Mouse (Mus musculus) macrophage (primary cell): ENCODE results near the gene Slc6a12. TPM values are rescaled to one million over a fixed set of nuclear protein-coding genes. Genes with fewer than 3 reads are reported as not detected.
"Not testable (repeated sequence)": the region's sequence is repeated elsewhere in the genome, so short reads cannot be mapped to it uniquely, and the experiment has no call there.

Experiments
- H3K27ac ChIP-seq: fragments of 350-480 bp; formaldehyde crosslinking; 2 replicates; pipeline ENCODE4 v1.9.0; 2021
- H3K36me3 ChIP-seq: fragments of 350-480 bp; formaldehyde crosslinking; 2 replicates; pipeline ENCODE4 v1.9.0; 2021; ENCODE audit errors: inconsistent target
- H3K4me3 ChIP-seq: fragments of 350-480 bp; formaldehyde crosslinking; 2 replicates; pipeline ENCODE4 v1.9.0; 2021; ENCODE audit errors: inconsistent target
- H3K79me2 ChIP-seq: fragments of 350-480 bp; formaldehyde crosslinking; 2 replicates; pipeline ENCODE4 v1.9.0; 2021; ENCODE audit errors: inconsistent target
- WGBS: methylation state at CpG from one replicate; pipeline ENCODE4 v1.1.7; 2026; ENCODE audit warnings: inconsistent platforms; ENCODE audit not compliant: missing documents; 5-methylcytosine and 5-hydroxymethylcytosine counted together
- polyA plus RNA-seq: library from polyadenylated mRNA; stranded (reverse); fragments of 250-400 nt; gene quantifications from 3 replicates; pipeline ENCODE4 v1.2.4, GENCODE M21; 2018; ENCODE audit warnings: inconsistent platforms

The Slc6a12 gene
- polyA plus RNA-seq, 1 experiment from 2014 or later, result not detected

- H3K27ac ChIP-seq, H3K4me3 ChIP-seq, H3K36me3 ChIP-seq, H3K79me2 ChIP-seq: not testable (repeated sequence)
- 12% methylated on average over 2 of the region's 2 CpGs for WGBS
These were observed 23.7 kb downstream of the Slc6a12 start for GRCm38 (mm10) chr6:121366537-121366936.

GRCm38 (mm10) chr6:121367099-121367498 lies 24.2 kb downstream of the Slc6a12 start:
- H3K36me3 ChIP-seq, result no peaks in the 10 kb centered on the region
- whole genome bisulfite sequencing, result 94% methylated on average over 3 of the region's 3 CpGs
- no peak overlapping the region for H3K27ac ChIP-seq
- H3K79me2 ChIP-seq, result no peaks in the 10 kb centered on the region
- H3K4me3 ChIP-seq, result no peak overlapping the region

DNA sequence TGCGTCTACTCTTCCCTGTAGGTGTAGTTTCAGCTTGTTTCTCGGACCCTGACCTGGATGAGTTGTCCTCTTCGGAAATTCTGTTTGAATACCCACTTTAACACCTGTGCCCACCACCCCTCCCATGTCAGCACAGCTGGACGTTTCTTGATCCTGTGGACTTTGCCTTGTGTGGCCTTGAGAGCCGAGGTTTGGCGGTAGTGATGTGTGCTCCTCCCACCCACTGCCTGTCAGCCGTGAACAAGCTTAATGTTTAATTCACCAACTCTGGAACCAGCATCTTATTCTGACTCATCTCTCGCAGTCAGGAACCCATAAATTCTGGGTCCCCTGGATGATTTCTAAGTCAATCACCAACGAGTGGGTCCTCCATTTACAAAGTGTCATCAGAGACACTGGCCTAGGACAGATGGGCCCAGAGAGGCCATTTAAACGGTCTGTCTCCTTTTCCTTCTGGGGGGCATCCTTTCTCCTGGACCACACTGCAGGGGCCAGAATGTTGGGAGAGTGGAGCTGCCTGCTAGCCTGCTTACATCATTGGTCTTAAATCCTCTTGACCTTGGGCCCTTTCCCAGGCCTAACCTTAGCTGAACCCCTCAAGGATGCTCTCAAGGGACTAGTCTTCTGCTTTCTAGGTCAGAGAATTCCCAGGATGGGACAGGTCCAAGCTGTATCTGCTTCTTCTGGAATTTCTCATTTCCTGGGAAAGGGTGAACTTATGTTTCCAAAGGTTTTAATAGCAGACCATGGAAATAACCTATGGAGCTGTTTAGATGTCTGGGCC lies 28.5 kb downstream of the Slc6a12 start:
- Histone ChIP-seq H3K4me3 (no peak overlapping the region), H3K79me2 (no peaks in the 10 kb centered on the region), H3K27ac (no peak overlapping the region), H3K36me3 (no peaks in the 10 kb centered on the region)
- WGBS, result 93% methylated on average over 10 of the region's 10 CpGs

DNA sequence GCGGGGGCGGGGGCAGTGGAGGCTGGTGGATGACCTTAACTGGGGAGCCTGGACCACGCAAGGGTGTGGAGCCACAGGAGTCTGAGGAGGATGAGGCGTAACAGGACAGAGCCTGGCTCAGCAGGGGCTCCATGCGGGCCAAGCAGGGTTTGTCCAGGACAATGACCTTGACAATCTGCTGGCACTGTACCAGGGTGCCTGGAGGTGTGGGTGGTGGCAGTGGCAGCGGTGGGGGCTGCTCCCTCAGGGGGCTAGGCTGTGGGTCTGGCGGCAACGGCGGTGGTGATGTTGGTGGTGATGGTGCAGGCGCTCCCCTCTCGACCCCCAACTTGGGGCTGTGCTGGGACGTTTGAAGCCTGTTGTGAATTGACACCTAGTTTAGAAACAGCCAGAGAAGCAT lies 33.3 kb downstream of the Slc6a12 start:
- Histone ChIP-seq H3K79me2 (no peaks in the 10 kb centered on the region), H3K36me3 (no peaks in the 10 kb centered on the region), H3K27ac (no peak overlapping the region), H3K4me3 (no peak overlapping the region)
- 90% methylated on average over 12 of the region's 12 CpGs for WGBS

DNA sequence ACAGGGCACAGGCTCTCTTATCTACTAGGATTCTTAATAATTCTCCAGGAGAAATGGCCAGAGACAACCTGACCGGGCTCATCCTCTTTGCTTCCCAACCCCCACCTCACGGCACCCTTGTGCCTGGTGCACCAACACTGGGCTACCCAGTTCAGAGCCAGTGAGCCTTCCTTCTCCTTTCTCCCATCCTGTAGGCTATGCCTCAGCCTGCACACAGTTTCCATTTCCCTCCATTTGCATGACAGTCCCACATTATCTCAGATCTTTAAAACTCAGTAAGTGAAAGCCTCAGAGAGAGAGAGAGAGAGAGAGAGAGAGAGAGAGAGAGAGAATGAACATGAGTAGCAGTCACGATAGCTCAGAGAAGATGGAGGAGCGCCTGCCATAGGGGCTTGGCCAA lies 35.4 kb downstream of the Slc6a12 start:
- H3K36me3 ChIP-seq, result no peaks in the 10 kb centered on the region

DNA sequence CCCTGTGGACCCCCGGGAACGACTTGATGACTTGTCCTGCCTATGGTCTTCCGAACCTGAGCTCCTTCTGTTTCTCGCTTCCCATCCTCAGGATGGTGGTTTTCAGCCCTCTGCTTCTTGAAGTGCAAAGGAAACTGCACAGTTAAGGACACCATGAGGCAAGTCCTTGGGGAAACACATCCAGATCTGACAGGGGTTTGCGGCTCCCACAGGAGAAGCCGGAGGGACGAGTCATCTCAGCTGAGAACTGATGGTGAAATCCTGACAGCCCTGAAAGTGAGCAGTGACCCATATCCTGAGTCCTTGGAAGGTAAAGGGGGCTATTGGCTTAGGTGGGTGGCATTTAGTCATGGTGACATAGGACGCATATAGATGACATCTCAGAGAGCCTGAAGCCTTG lies 37.7 kb downstream of the Slc6a12 start:
- Histone ChIP-seq H3K27ac (no peak overlapping the region), H3K4me3 (no peak overlapping the region), H3K79me2 (no peaks in the 10 kb centered on the region), H3K36me3 (no peaks in the 10 kb centered on the region)
- WGBS, result 94% methylated on average over 7 of the region's 8 CpGs

More for the DNA sequence above, 35.4 kb downstream of the Slc6a12 start:
- no peak overlapping the region for H3K4me3 ChIP-seq
- H3K27ac ChIP-seq, result no peak overlapping the region
- WGBS, result 83% methylated on average over 4 of the region's 4 CpGs
- no peaks in the 10 kb centered on the region for H3K79me2 ChIP-seq

GRCm38 (mm10) chr6:121382071-121382470 lies 39.2 kb downstream of the Slc6a12 start:
- no peaks in the 10 kb centered on the region for H3K79me2 ChIP-seq
- H3K27ac ChIP-seq, result no peak overlapping the region
- 74% methylated on average over 10 of the region's 10 CpGs for WGBS
- H3K36me3 ChIP-seq, result no peaks in the 10 kb centered on the region
- H3K4me3 ChIP-seq, result no peak overlapping the region

- Histone ChIP-seq H3K4me3 (no peak overlapping the region), H3K27ac (no peak overlapping the region), H3K36me3 (no peaks in the 10 kb centered on the region), H3K79me2 (no peaks in the 10 kb centered on the region)
- WGBS, result 80% methylated on average over 3 of the region's 3 CpGs
These were observed 42.5 kb downstream of the Slc6a12 start for GRCm38 (mm10) chr6:121385397-121385796.

DNA sequence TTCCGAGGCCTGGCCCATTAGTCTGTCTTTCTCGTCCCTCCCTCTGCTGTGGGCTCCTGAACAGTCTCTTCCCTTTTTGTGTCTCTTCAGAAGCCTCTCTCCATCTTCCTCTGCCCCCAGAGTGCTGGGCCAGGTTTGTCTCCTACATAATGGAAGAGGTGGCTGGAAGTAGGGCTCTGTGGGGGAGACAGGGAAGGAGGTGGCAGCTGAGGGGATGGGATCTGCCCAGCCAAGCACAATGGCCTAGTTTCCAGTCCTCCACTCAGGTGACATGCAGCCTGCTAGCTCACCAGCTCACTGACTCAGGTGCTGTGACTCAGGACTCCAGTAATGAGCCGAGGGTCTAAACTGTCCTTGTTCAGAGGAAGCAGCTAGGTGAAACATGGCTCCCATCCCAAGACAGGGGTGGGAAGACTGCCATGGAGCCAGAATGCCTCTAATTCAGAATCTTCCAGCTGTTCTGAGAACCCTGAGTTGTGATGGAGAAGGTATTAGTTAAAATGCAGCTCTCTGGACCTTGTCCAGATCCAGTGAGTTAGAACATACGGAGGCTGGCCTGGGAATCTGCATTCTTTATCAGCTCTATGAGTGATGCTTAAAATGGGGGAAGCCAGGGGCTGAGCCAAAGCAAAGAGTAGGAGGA lies 49.9 kb downstream of the Slc6a12 start:
- Histone ChIP-seq H3K36me3 (no peaks in the 10 kb centered on the region), H3K4me3 (no peak overlapping the region), H3K79me2 (no peaks in the 10 kb centered on the region), H3K27ac (no peak overlapping the region)
- 80% methylated on average over 4 of the region's 4 CpGs for WGBS

- 93% methylated on average over 6 of the region's 6 CpGs for WGBS
- Histone ChIP-seq H3K27ac (no peak overlapping the region), H3K4me3 (no peak overlapping the region), H3K36me3 (no peaks in the 10 kb centered on the region), H3K79me2 (no peaks in the 10 kb centered on the region)
These were observed 58.3 kb downstream of the Slc6a12 start for GRCm38 (mm10) chr6:121401140-121401539.

- 87% methylated on average over 14 of the region's 14 CpGs for WGBS
- Histone ChIP-seq H3K4me3 (no peak overlapping the region), H3K36me3 (no peaks in the 10 kb centered on the region), H3K79me2 (no peaks in the 10 kb centered on the region), H3K27ac (no peak overlapping the region)
These were observed 59.2 kb downstream of the Slc6a12 start for GRCm38 (mm10) chr6:121401826-121402660.

DNA sequence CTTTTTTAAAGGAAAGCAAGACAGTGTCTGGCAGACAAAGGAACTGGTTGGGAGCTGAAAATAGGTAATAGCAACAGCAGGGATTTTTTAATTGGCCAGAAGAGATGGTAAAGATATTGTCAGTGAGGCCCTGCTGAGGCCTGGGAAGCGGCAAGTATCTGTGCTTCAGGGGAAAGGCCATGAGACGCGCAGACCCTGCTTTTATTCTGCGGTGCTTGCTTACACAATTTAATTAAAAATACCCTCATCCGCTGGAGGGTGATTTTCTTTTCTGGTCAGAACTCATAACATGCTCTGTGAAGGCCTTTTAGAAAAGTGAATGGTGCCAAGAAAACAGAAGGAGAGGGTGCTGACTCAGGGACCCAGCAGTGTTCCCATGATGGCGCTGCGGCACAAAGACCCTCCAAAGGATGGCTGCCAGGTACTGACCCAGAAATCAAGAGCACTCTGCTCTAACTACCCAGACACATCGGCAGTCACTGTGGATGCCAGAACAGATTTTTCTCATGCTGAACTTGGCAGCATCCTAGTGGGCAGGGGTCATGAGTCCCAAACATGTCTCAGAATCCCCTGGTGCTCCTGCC lies 59.9 kb downstream of the Slc6a12 start:
- Histone ChIP-seq H3K4me3 (no peak overlapping the region), H3K36me3 (no peaks in the 10 kb centered on the region), H3K27ac (no peak overlapping the region), H3K79me2 (no peaks in the 10 kb centered on the region)
- 96% methylated on average over 8 of the region's 8 CpGs for WGBS

DNA sequence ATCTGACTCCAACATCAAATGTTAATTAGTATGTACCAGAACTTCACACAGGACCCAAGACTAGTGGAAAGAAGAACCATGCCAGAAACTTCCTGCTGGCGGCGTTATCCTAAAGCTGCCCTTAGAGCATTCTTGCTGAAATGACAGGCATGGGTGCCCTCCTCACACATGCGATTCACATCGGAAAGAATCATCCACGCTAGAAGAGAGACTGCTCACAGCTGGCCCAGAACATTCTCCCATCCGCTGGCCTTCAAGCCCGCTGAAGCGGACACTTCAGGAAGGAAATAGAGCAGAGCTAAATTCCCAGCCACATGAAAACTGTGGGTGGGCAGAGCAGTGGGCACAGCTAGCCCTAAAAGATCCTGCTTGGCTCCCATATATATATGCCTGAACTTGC lies 62.4 kb downstream of the Slc6a12 start:
- Histone ChIP-seq H3K4me3 (no peak overlapping the region), H3K27ac (no peak overlapping the region), H3K79me2 (no peaks in the 10 kb centered on the region), H3K36me3 (no peaks in the 10 kb centered on the region)
- WGBS, result 92% methylated on average over 8 of the region's 8 CpGs

- no peak overlapping the region for H3K27ac ChIP-seq
- WGBS, result 22% methylated on average over 5 of the region's 5 CpGs
- H3K79me2 ChIP-seq, result no peaks in the 10 kb centered on the region
- no peaks in the 10 kb centered on the region for H3K36me3 ChIP-seq
- H3K4me3 ChIP-seq, result no peak overlapping the region
These were observed 64.7 kb downstream of the Slc6a12 start for GRCm38 (mm10) chr6:121407571-121408011.
